9 mouse cellular contexts compared by ENCODE assay signal in genomic region chr15:80050093-80050492, GRCm38 (mm10). TPM values are rescaled to one million over a fixed set of nuclear protein-coding genes. Genes with fewer than 3 reads are reported as not detected.
DNase-seq lines count a peak whose midpoint lies in the region; ATAC-seq and TF ChIP-seq lines count a peak whose summit lies in the region.
"Had no signal": no experiment of that assay in that cellular context is flagged by ENCODE, and none has a peak within 500 bp of the region (broad histone marks: within the 10 kb centered on the region; RNA-seq: fewer than 3 reads in every experiment).

No protein-coding gene starts in this region.

- peaks cover 2% of the 10 kb centered on the region; the same call in 1 of the 2 replicates for H3K36me3 ChIP-seq in heart, adult 2 months (ENCODE audit: control insufficient read depth, insufficient read depth, low read length)
- no peaks in the 10 kb centered on the region for H3K36me3 ChIP-seq in heart, embryonic 10.5 days
- H3K36me3 ChIP-seq in heart, embryonic 13.5 days = no peaks in the 10 kb centered on the region
- H3K36me3 ChIP-seq in kidney, embryonic 16.5 days (ENCODE audit: insufficient read depth, low read length) = no peaks in the 10 kb centered on the region

- H3K27me3 ChIP-seq in heart, adult 2 months (ENCODE audit: control insufficient read depth, insufficient read depth, low read length) = no peaks in the 10 kb centered on the region
- 0 out of 2 replicates have a peak, but pooled peaks cover 3% of the 10 kb centered on the region for H3K27me3 ChIP-seq in heart, embryonic 10.5 days (ENCODE audit: insufficient read depth, poor library complexity, severe bottlenecking)
- no peaks in the 10 kb centered on the region for H3K27me3 ChIP-seq in heart, embryonic 13.5 days (replicated peaks)
- H3K27me3 ChIP-seq in kidney, embryonic 16.5 days (ENCODE audit: insufficient read depth, low read length) = no peaks in the 10 kb centered on the region

- no peak overlapping the region for H3K9ac ChIP-seq in heart, adult 2 months (ENCODE audit: low read depth, low read length)
- H3K9ac ChIP-seq in heart, embryonic 13.5 days = no peak overlapping the region
- no peak overlapping the region for H3K9ac ChIP-seq in kidney, embryonic 16.5 days (replicated peaks; ENCODE audit: low read length)

- WGBS in heart, adult 2 months = 48% methylated on average over 4 of the region's 4 CpGs
- WGBS in heart, embryonic 10.5 days = 54% methylated on average over 4 of the region's 4 CpGs
- WGBS in heart, embryonic 13.5 days = 62% methylated on average over 4 of the region's 4 CpGs
- 31% methylated on average over 3 of the region's 4 CpGs for WGBS in kidney, embryonic 16.5 days

- 0 out of 2 replicates have a peak, but pooled peaks cover 3% of the 10 kb centered on the region for H3K9me3 ChIP-seq in heart, embryonic 10.5 days
- H3K9me3 ChIP-seq in heart, embryonic 13.5 days = peaks cover 8% of the 10 kb centered on the region
- H3K9me3 ChIP-seq in kidney, embryonic 16.5 days (ENCODE audit: low read length) = peaks cover 5% of the 10 kb centered on the region; the same call in 1 of the 2 replicates

- no peak for ATAC-seq in heart, embryonic 13.5 days (ENCODE audit: extremely low read depth, insufficient number of reproducible peaks, low FRiP score, low TSS enrichment)
- peak; percentile 62; the same call in 1 of the 2 replicates for ATAC-seq in kidney, embryonic 16.5 days (ENCODE audit: low FRiP score, low TSS enrichment)
- no peak for ATAC-seq in cerebellum, adult (ENCODE audit: insufficient number of reproducible peaks, low FRiP score, low TSS enrichment)

- H3K79me2 ChIP-seq in heart, adult 2 months (replicated peaks; ENCODE audit: control insufficient read depth, insufficient read depth, low read length) = no peaks in the 10 kb centered on the region

- no peak overlapping the region for H3K4me3 ChIP-seq in heart, adult 2 months
- H3K4me3 ChIP-seq in heart, embryonic 10.5 days = no peak overlapping the region
- no peak overlapping the region for H3K4me3 ChIP-seq in heart, embryonic 13.5 days
- H3K4me3 ChIP-seq in kidney, embryonic 16.5 days (ENCODE audit: low read length) = no peak overlapping the region

- H3K4me1 ChIP-seq in heart, adult 2 months (ENCODE audit: control insufficient read depth, insufficient read depth, low read length) = peaks cover 18% of the 10 kb centered on the region
- peaks cover 57% of the 10 kb centered on the region for H3K4me1 ChIP-seq in heart, embryonic 10.5 days
- H3K4me1 ChIP-seq in heart, embryonic 13.5 days = peaks cover 42% of the 10 kb centered on the region
- peaks cover 5% of the 10 kb centered on the region; the same call in 1 of the 2 replicates for H3K4me1 ChIP-seq in kidney, embryonic 16.5 days (ENCODE audit: insufficient read depth, low read length)

- TF ChIP-seq CTCF in heart, adult 2 months (IDR thresholded peaks at IDR 0.05) = no peak

- TF ChIP-seq POLR2A in heart, adult 2 months (IDR thresholded peaks at IDR 0.05; ENCODE audit: insufficient read depth, low read depth, low read length) = 0 out of 2 replicates have a peak, but pooled peaks have one; percentile 14

- TF ChIP-seq EP300 in heart, adult 2 months (IDR thresholded peaks at IDR 0.05; ENCODE audit: insufficient read depth, low read depth, low read length) = peak; percentile 96

- DNase-seq in heart, adult 2 months = peak; percentile 81 to 84
- DNase-seq in heart, embryonic 10.5 days (ENCODE audit: low spot score) = no peak
- peak; percentile 82 for DNase-seq in thymus, postnatal 0 days (ENCODE audit: low spot score)
- DNase-seq in right cerebral cortex, adult 2 months (ENCODE audit: low spot score in 2 of 2) = no peak
- DNase-seq in frontal cortex, postnatal 25 days (ENCODE audit: low spot score in 2 of 2) = no peak
- DNase-seq: layer of hippocampus, postnatal 36 days had no signal

- H3K27ac ChIP-seq in heart, adult 2 months = peak overlapping the region; percentile 89
- H3K27ac ChIP-seq in heart, embryonic 10.5 days = no peak overlapping the region
- H3K27ac ChIP-seq in heart, embryonic 13.5 days (replicated peaks) = peak overlapping the region; percentile 56; the same call in 1 of the 2 replicates
- H3K27ac ChIP-seq in kidney, embryonic 16.5 days (ENCODE audit: low read length) = peak overlapping the region; percentile 64

- no peak overlapping the region for H3K4me2 ChIP-seq in heart, embryonic 13.5 days
- no peak overlapping the region for H3K4me2 ChIP-seq in kidney, embryonic 16.5 days (replicated peaks; ENCODE audit: low read depth, low read length)

- intact Hi-C loops in heart, adult 2 months (cut with DNase I) = loop anchor here (1.0 kb wide), 1 partner anchor 36 kb away; the partner anchor contains the start of gene Pdgfb

RNA-seq across cellular contexts. Expression of gene Pdgfb, which starts 35.3 kb away (rescaled TPM):
- total RNA-seq in heart, adult 2 months (2021) = 10 to 100 TPM; 27.1 to 27.3 TPM
- 32.6 and 45.1 TPM in 2 replicates for polyA plus RNA-seq in heart, adult 2 months (2012; rRNA removed)
- polyA plus RNA-seq in heart, embryonic 10.5 days (2016; fragmentation: Nextera tagmentation; extraction: Ambion mirVana) = 0.95 and 1.9 TPM in 2 replicates
- polyA plus RNA-seq in heart, embryonic 13.5 days (2015; fragmentation: Nextera tagmentation; extraction: Ambion mirVana) = 2.2 and 2.6 TPM in 2 replicates
- 4.3 and 6.2 TPM in 2 replicates for polyA plus RNA-seq in kidney, embryonic 16.5 days (2015; fragmentation: Nextera tagmentation; extraction: Ambion mirVana)
- 2.2 and 2.7 TPM in 2 replicates for polyA plus RNA-seq in thymus, postnatal 0 days (2015; fragmentation: Nextera tagmentation; extraction: Ambion mirVana)

RNA-seq across cellular contexts. Expression of gene Syngr1, which starts 41.0 kb away (rescaled TPM):
- total RNA-seq in heart, adult 2 months (2021) = 10 to 100 TPM; 69.6 to 95.0 TPM
- 247 and 250 TPM in 2 replicates for polyA plus RNA-seq in heart, adult 2 months (2012; rRNA removed)
- 6.7 and 11.6 TPM in 2 replicates for polyA plus RNA-seq in heart, embryonic 10.5 days (2016; fragmentation: Nextera tagmentation; extraction: Ambion mirVana)
- 27.3 and 30.7 TPM in 2 replicates for polyA plus RNA-seq in heart, embryonic 13.5 days (2015; fragmentation: Nextera tagmentation; extraction: Ambion mirVana)
- 14.3 and 16.0 TPM in 2 replicates for polyA plus RNA-seq in kidney, embryonic 16.5 days (2015; fragmentation: Nextera tagmentation; extraction: Ambion mirVana)
- 74.1 and 74.5 TPM in 2 replicates for polyA plus RNA-seq in thymus, postnatal 0 days (2015; fragmentation: Nextera tagmentation; extraction: Ambion mirVana)

RNA-seq across cellular contexts. Expression of gene Rpl3, which starts 41.6 kb away (rescaled TPM):
- 100 to 1,000 TPM; 137 to 150 TPM for total RNA-seq in heart, adult 2 months (2021)
- 201 and 230 TPM in 2 replicates for polyA plus RNA-seq in heart, adult 2 months (2012; rRNA removed)
- polyA plus RNA-seq in heart, embryonic 10.5 days (2016; fragmentation: Nextera tagmentation; extraction: Ambion mirVana) = 770 and 980 TPM in 2 replicates
- 603 and 677 TPM in 2 replicates for polyA plus RNA-seq in heart, embryonic 13.5 days (2015; fragmentation: Nextera tagmentation; extraction: Ambion mirVana)
- 981 and 1,131 TPM in 2 replicates for polyA plus RNA-seq in kidney, embryonic 16.5 days (2015; fragmentation: Nextera tagmentation; extraction: Ambion mirVana)
- polyA plus RNA-seq in thymus, postnatal 0 days (2015; fragmentation: Nextera tagmentation; extraction: Ambion mirVana) = 1,085 and 1,101 TPM in 2 replicates

Comparison
In these comparisons a context has a peak if more than half of its experiments do, and no peak if none do; other contexts are left out.
1. DNase-seq: peak in heart, adult 2 months (2 of 2) and thymus, postnatal 0 days (single experiment); none in heart, embryonic 10.5 days (single experiment), right cerebral cortex, adult 2 months (0 of 2) and frontal cortex, postnatal 25 days (0 of 2).